Mouse (Mus musculus) colon, adult 2 months (tissue): ENCODE measurements around the gene Gne. TPM values are rescaled to one million over a fixed set of nuclear protein-coding genes. Genes with fewer than 3 reads are reported as not detected.

ENCODE experiments used
- polyA plus RNA-seq: library from polyadenylated mRNA; depleted of rRNA; stranded (reverse); fragments of >200 nt; gene quantifications from 2 replicates; pipeline ENCODE4 v1.2.3, GENCODE M21; 2012; rRNA removed

Gne gene
- 218 and 316 TPM in 2 replicates for polyA plus RNA-seq

GRCm38 (mm10) chr4:44083945-44084344 lies at the start of gene Gne:
Gene Gne (minus strand): TSS chr4:44084177.

GRCm38 (mm10) chr4:44004126-44004525 lies 79.9 kb downstream of the Gne start, which contains the start of gene Clta:
Gene Clta (plus strand): TSS chr4:44004452.

Other genes with a start within 250 kb of the Gne start
- 0.08 and 0.15 TPM in 2 replicates for gene Olfr157, start 244.0 kb downstream of the Gne start, polyA plus RNA-seq
- gene Olfr155, start 232.6 kb downstream of the Gne start, polyA plus RNA-seq: not detected in 2 replicates
- gene Reck, start 208.6 kb downstream of the Gne start, polyA plus RNA-seq: 7.8 and 8.0 TPM in 2 replicates
- gene Glipr2, start 126.8 kb downstream of the Gne start, polyA plus RNA-seq: 9.1 and 12.6 TPM in 2 replicates
- 0.06 and 0.07 TPM in 2 replicates for gene Ccin, start 100.7 kb downstream of the Gne start, polyA plus RNA-seq
- 249 and 297 TPM in 2 replicates for gene Clta, start 79.7 kb downstream of the Gne start, polyA plus RNA-seq
- gene Rnf38, start 149.6 kb upstream of the Gne start, polyA plus RNA-seq: 55.1 and 87.6 TPM in 2 replicates
- gene Melk, start 216.7 kb upstream of the Gne start, polyA plus RNA-seq: 2.6 and 3.1 TPM in 2 replicates